Mouse (Mus musculus) megakaryocyte-erythroid progenitor cell, adult 5 weeks (primary cell): ENCODE data around the gene Olfr351. TPM values are rescaled to one million over a fixed set of nuclear protein-coding genes. Genes with fewer than 3 reads are reported as not detected.

Experiments
- polyA plus RNA-seq: library from polyadenylated mRNA; stranded (reverse); fragments of >175 nt; gene quantifications from 2 replicates; pipeline ENCODE4 v1.2.3, GENCODE M21; 2012

The Olfr351 gene
- polyA plus RNA-seq = not detected in 2 replicates

DNA sequence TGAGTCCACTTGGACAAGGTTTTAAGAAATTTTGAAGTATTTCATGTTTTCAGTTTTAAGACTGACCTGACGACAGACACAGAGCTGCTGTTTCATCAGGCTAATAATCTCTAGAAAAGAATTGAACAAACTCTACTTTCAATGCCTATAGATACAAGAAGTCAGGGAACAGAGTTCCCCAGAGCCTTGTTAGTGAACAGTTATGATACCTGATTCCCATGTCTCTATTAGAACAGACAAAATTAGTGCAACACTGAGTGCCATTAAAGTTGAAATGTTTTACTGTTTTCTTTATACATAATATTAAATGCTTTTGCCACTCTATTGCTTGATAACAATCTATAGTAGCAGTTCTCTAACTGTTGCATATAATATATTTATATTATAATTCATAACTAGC, at the start of gene Olfr351:
Gene Olfr351 (minus strand): TSS at position 101 of the 400 bp plus-strand sequence.

DNA sequence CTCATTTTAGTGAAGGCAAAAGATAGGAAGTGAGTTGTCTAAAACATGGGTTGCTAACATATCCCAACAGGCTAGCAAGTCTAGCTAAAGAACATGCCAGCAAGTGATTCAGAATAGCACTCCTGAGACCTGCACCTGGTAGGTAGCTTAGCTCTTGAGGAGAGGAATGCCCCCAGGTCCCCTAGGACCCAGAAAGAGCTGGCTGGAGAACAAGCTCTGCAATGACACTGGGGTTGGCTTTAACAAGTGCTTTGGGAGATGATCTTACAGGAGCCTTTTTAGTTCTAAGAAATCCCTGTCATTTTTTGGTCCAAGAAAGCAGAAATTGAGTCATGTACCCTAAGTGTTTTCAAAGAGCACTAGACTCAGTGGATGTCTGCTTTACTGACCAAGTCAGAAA, 42.9 kb upstream of the Olfr351 start, which contains the start of gene Olfr354:
Gene Olfr354 (plus strand): TSS at position 301 of the 400 bp plus-strand sequence.

DNA sequence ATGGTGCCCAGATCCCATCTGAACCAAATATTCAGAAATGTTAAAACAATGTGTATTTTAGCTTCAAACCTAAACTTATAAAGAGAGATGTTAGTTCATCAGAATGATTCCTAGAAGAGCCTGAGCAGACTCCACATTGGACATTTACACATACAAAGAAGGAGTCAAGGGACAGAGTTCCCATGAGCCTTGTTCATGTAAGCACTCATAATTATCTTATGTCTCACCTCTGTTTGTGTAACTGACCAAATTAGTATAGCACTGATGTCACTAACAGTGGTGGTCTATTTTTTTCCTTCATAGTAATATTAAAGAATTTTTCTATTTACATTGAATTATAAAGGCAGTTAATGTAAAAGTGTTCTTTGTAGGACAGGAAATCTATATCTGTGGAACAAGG, 30.4 kb upstream of the Olfr351 start, which contains the start of gene Olfr353:
Gene Olfr353 (minus strand): TSS at position 101 of the 400 bp plus-strand sequence.

DNA sequence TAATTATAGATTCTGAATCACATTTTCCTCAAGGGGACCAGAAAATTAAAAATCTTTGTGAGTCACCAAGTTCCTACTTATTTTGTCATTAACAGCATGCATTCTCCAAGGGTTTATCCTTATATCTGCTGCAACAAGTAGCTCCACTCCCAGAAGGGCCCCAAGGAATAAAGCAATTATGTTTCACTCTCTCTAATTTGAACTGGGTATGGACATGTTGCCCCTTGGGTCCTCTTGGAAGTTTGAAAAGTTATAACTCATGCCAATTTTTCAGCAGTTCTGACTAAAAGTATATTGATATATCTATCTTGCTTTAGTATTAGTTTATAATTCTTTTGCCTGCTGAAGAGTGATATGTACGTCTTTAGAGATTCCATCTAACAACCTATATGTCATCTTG, 5.7 kb upstream of the Olfr351 start, which contains the start of gene Olfr352:
Gene Olfr352 (plus strand): TSS at position 301 of the 400 bp plus-strand sequence.

DNA sequence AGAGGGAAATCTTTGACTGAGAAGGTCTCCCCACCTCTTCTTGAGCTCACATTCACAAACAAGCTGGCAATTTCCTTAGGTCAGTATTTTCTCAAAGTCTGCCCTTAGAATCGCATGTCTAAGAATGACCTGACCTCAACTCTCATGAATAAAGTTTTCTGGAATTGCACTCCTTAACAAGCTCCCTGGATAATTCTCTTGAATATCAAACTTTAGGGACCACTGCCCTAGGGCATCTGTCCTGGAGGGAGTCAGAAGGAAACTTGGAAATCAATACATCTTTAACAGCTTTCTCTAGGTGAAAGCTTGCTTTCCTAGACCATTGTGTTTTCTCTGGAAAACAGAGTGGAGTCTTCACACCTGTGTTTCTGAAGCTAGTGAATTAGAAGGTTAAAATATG, 16.4 kb downstream of the Olfr351 start, which contains the start of gene Olfr350:
Gene Olfr350 (plus strand): TSS at position 301 of the 400 bp plus-strand sequence.

DNA sequence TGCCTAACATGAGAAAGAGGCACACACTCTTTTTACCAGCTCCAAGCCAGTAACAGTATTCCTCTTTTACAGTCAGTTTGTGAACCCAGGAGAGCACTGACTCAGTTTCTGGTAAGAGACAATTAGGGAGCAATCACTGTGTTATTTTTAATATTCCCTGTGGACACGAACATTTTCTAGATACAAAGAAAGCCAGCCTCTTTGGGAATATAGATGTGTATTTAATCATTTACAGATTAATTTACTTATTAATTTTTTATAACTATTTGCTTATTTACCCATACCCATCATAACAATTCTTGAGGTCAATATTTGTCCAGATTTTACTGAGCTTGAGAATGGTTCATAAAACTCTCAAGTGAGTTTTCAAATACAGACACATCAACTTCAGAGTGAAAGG, 45.5 kb downstream of the Olfr351 start, which contains the start of gene Olfr3:
Gene Olfr3 (minus strand): TSS at position 101 of the 400 bp plus-strand sequence.

Other genes with a start within 250 kb of the Olfr351 start
- gene Olfr345, start 222.6 kb downstream of the Olfr351 start, polyA plus RNA-seq = not detected in 2 replicates
- gene Olfr346, start 176.9 kb downstream of the Olfr351 start, polyA plus RNA-seq = not detected in 2 replicates
- not detected in 2 replicates for gene Olfr347, start 130.8 kb downstream of the Olfr351 start, polyA plus RNA-seq
- not detected in 2 replicates for gene Olfr348, start 78.4 kb downstream of the Olfr351 start, polyA plus RNA-seq
- gene Olfr50, start 72.1 kb downstream of the Olfr351 start, polyA plus RNA-seq = not detected in 2 replicates
- gene Olfr3, start 45.6 kb downstream of the Olfr351 start, polyA plus RNA-seq = not detected in 2 replicates
- gene Olfr350, start 16.4 kb downstream of the Olfr351 start, polyA plus RNA-seq = not detected in 2 replicates
- gene Olfr352, start 5.8 kb upstream of the Olfr351 start, polyA plus RNA-seq = not detected in 2 replicates
- not detected in 2 replicates for gene Olfr353, start 30.3 kb upstream of the Olfr351 start, polyA plus RNA-seq
- not detected in 2 replicates for gene Olfr354, start 43.0 kb upstream of the Olfr351 start, polyA plus RNA-seq
- gene Olfr355, start 66.2 kb upstream of the Olfr351 start, polyA plus RNA-seq = not detected in 2 replicates
- not detected in 2 replicates for gene Olfr356, start 74.5 kb upstream of the Olfr351 start, polyA plus RNA-seq
- gene Olfr357, start 131.2 kb upstream of the Olfr351 start, polyA plus RNA-seq = not detected in 2 replicates
- not detected in 2 replicates for gene Olfr358, start 146.7 kb upstream of the Olfr351 start, polyA plus RNA-seq
- not detected in 2 replicates for gene Olfr360, start 203.1 kb upstream of the Olfr351 start, polyA plus RNA-seq
- gene Olfr361, start 226.6 kb upstream of the Olfr351 start, polyA plus RNA-seq = not detected in 2 replicates